Mouse (Mus musculus) neural tube, embryonic 12.5 days (tissue): Measurements from ENCODE around the gene Ppp4r3a. TPM values are rescaled to one million over a fixed set of nuclear protein-coding genes. Genes with fewer than 3 reads are reported as not detected.
A peak's percentile ranks its signal among the peaks of the same experiment; 100 is the strongest.

ENCODE experiments used
- ATAC-seq: fragments of 200-750 bp; cut with Nextera tagmentation; 2 replicates; pipeline ENCODE4 v1.8.0; 2017; ENCODE audit warnings: low read depth, mild to moderate bottlenecking, moderate TSS enrichment, moderate library complexity; ENCODE audit not compliant: low FRiP score
- H3K27ac ChIP-seq: fragments of 300-500 bp; sonication (generic); 2 replicates; pipeline ENCODE4 v1.5.1; 2016
- H3K27me3 ChIP-seq: fragments of 300-500 bp; sonication (generic); replicated peaks from 2 replicates; pipeline ENCODE4 v1.6.1; 2016; ENCODE audit warnings: mild to moderate bottlenecking
- H3K36me3 ChIP-seq: fragments of 300-500 bp; sonication (generic); 2 replicates; pipeline ENCODE4 v1.6.1; 2016; ENCODE audit warnings: mild to moderate bottlenecking
- H3K4me1 ChIP-seq: fragments of 300-500 bp; sonication (generic); 2 replicates; pipeline ENCODE4 v1.6.1; 2016
- H3K4me2 ChIP-seq: fragments of 300-500 bp; sonication (generic); replicated peaks from 2 replicates; pipeline ENCODE4 v1.6.1; 2016; ENCODE audit warnings: mild to moderate bottlenecking
- H3K4me3 ChIP-seq: fragments of 300-500 bp; sonication (generic); 2 replicates; pipeline ENCODE4 v1.5.1; 2016
- H3K9ac ChIP-seq: fragments of 300-500 bp; sonication (generic); 2 replicates; pipeline ENCODE4 v1.6.1; 2016; ENCODE audit warnings: mild to moderate bottlenecking
- H3K9me3 ChIP-seq: fragments of 300-500 bp; sonication (generic); 2 replicates; pipeline ENCODE4 v1.6.1; 2016; ENCODE audit warnings: mild to moderate bottlenecking
- WGBS: fragments of 180-500 bp; shearing (Covaris S2); methylation state at CpG from one replicate; pipeline ENCODE4 v1.1.7; 2016; 5-methylcytosine and 5-hydroxymethylcytosine counted together
- polyA plus RNA-seq: library from polyadenylated mRNA; unstranded; fragments of >200 nt; fragmentation: Nextera tagmentation; extraction: Ambion mirVana; gene quantifications from 2 replicates; pipeline ENCODE4 v1.2.1, GENCODE M21; 2016

Ppp4r3a gene
- polyA plus RNA-seq, 1 experiment from 2014 or later: 67.4 TPM

DNA sequence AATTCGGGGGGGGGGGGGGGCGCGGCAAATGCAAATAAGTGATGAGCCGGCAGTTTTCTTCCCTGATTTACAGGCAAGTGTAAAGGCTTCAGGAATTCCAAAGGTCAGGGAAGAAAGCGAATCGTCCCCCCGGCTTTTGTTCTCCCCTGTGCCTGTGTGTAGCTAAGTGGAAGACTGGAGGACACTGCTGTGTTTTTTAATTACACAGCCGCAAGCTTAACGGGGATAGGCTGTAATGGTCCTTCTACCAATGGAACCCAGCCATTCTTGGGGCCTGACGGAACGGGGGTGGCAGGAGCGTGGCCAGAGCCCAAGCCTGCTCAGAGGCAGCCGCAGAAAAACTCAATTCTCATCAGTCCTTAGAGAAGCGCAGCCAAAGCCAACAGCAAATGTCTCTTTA is 56.6 kb downstream of the Ppp4r3a start:
- peak; percentile 41 for ATAC-seq
- WGBS: 5% methylated on average over 13 of the region's 14 CpGs
- peaks cover 35% of the 10 kb centered on the region for H3K4me1 ChIP-seq
- H3K27ac ChIP-seq: no peak overlapping the region
- peak overlapping the region; percentile 78 for H3K9ac ChIP-seq
- H3K36me3 ChIP-seq: peaks cover 2% of the 10 kb centered on the region; the same call in 1 of the 2 replicates
- peak overlapping the region; percentile 77 for H3K4me2 ChIP-seq
- H3K27me3 ChIP-seq: no peaks in the 10 kb centered on the region
- H3K4me3 ChIP-seq: peak overlapping the region; percentile 62
- H3K9me3 ChIP-seq: no peaks in the 10 kb centered on the region

DNA sequence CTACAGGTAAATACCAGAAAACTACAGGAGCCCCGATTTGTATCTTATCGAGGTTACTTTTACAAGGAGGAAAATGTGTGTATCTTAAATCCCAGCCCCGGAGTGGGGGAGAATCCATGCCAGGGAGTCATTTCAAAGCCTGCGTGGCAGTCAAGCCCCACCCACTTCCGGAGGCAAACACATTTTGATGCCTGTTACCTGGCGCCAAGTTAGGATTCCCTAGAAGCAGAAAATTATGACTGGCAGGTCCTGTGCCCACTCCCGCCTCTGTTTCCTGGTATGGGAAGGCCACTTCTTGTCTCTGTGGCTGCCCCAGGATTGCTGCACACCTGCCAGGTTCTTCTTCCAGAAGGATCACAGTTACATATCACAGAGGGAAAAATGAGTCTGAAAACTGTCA is 57.0 kb downstream of the Ppp4r3a start:
- Histone ChIP-seq H3K4me2 (peak overlapping the region; percentile 77), H3K36me3 (peaks cover 7% of the 10 kb centered on the region; the same call in 1 of the 2 replicates), H3K4me3 (peak overlapping the region; percentile 62), H3K9ac (peak overlapping the region; percentile 78), H3K27ac (no peak overlapping the region), H3K9me3 (no peaks in the 10 kb centered on the region), H3K4me1 (peaks cover 35% of the 10 kb centered on the region), H3K27me3 (no peaks in the 10 kb centered on the region)
- WGBS: 45% methylated on average over 7 of the region's 7 CpGs
- ATAC-seq: no peak

DNA sequence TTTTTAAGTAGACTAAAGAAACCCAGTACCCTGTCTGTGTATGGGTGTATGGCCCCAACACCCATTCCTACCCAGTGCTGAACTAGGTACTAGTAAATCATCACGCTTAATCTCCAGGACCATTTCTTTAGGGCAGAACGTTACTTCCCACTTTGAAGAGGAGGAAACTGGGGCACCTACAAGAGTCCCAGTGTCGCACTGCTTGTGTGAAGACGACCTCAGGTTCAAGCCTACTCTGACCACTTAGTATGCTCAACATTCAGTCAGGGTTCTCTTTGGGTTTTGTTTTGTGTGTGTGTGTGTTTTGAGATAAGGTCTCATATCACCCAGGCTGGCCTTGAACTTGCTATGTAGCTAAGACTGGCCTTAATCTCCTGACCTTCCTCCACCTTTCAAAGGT is 57.5 kb downstream of the Ppp4r3a start:
- H3K4me1 ChIP-seq: peaks cover 35% of the 10 kb centered on the region
- peaks cover 12% of the 10 kb centered on the region for H3K36me3 ChIP-seq
- peak overlapping the region; percentile 77 for H3K4me2 ChIP-seq
- H3K27ac ChIP-seq: no peak overlapping the region
- H3K4me3 ChIP-seq: no peak overlapping the region
- 78% methylated on average over 4 of the region's 4 CpGs for WGBS
- H3K9ac ChIP-seq: no peak overlapping the region
- H3K27me3 ChIP-seq: no peaks in the 10 kb centered on the region
- no peak for ATAC-seq
- H3K9me3 ChIP-seq: no peaks in the 10 kb centered on the region

GRCm38 (mm10) chr12:101025379-101025778 is 58.1 kb downstream of the Ppp4r3a start:
- H3K9me3 ChIP-seq: no peaks in the 10 kb centered on the region
- H3K27me3 ChIP-seq: no peaks in the 10 kb centered on the region; the same call in 1 of the 2 replicates
- no peak overlapping the region for H3K27ac ChIP-seq
- no peak for ATAC-seq
- 81% methylated on average over 7 of the region's 7 CpGs for WGBS
- peaks cover 18% of the 10 kb centered on the region for H3K36me3 ChIP-seq
- peaks cover 35% of the 10 kb centered on the region for H3K4me1 ChIP-seq
- H3K4me2 ChIP-seq: peak overlapping the region; percentile 77
- H3K9ac ChIP-seq: no peak overlapping the region
- no peak overlapping the region for H3K4me3 ChIP-seq

- WGBS: 68% methylated on average over 8 of the region's 8 CpGs
- no peak for ATAC-seq
- Histone ChIP-seq H3K27ac (no peak overlapping the region), H3K36me3 (peaks cover 22% of the 10 kb centered on the region), H3K9me3 (no peaks in the 10 kb centered on the region), H3K4me3 (no peak overlapping the region), H3K9ac (no peak overlapping the region), H3K4me1 (peaks cover 35% of the 10 kb centered on the region), H3K4me2 (peak overlapping the region; percentile 77), H3K27me3 (no peaks in the 10 kb centered on the region; the same call in 1 of the 2 replicates)
These were observed 58.7 kb downstream of the Ppp4r3a start for GRCm38 (mm10) chr12:101024824-101025223.

GRCm38 (mm10) chr12:101023143-101023542 is 60.4 kb downstream of the Ppp4r3a start:
- 75% methylated on average over 11 of the region's 11 CpGs for WGBS
- H3K36me3 ChIP-seq: peaks cover 22% of the 10 kb centered on the region
- no peaks in the 10 kb centered on the region for H3K9me3 ChIP-seq
- H3K9ac ChIP-seq: no peak overlapping the region
- H3K4me2 ChIP-seq: no peak overlapping the region
- peaks cover 45% of the 10 kb centered on the region for H3K4me1 ChIP-seq
- no peaks in the 10 kb centered on the region; the same call in 1 of the 2 replicates for H3K27me3 ChIP-seq
- ATAC-seq: no peak
- H3K4me3 ChIP-seq: no peak overlapping the region
- no peak overlapping the region for H3K27ac ChIP-seq

DNA sequence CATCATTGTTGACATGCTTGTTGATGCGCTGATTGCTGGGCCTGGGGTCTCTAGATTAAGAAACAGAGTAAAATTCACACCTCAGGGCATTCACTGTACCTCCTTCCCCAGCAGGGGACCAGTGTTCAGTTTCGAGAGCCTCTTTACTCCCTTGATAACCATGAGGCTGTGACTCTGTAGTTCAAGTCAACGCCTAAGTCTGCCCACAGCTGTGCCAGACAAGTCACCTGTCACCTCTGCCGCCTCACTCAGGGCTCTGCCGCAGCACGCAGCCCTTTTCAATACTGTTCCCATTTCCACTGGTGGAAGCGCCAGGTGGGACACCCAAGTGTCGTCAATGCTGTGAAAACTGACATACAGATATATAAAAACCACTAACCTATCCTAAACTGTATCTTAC is 61.1 kb downstream of the Ppp4r3a start:
- Histone ChIP-seq H3K4me3 (no peak overlapping the region), H3K4me1 (peaks cover 47% of the 10 kb centered on the region), H3K27me3 (no peaks in the 10 kb centered on the region; the same call in 1 of the 2 replicates), H3K36me3 (peaks cover 22% of the 10 kb centered on the region), H3K9me3 (no peaks in the 10 kb centered on the region), H3K27ac (no peak overlapping the region), H3K9ac (no peak overlapping the region), H3K4me2 (no peak overlapping the region)
- 95% methylated on average over 8 of the region's 8 CpGs for WGBS
- ATAC-seq: no peak

DNA sequence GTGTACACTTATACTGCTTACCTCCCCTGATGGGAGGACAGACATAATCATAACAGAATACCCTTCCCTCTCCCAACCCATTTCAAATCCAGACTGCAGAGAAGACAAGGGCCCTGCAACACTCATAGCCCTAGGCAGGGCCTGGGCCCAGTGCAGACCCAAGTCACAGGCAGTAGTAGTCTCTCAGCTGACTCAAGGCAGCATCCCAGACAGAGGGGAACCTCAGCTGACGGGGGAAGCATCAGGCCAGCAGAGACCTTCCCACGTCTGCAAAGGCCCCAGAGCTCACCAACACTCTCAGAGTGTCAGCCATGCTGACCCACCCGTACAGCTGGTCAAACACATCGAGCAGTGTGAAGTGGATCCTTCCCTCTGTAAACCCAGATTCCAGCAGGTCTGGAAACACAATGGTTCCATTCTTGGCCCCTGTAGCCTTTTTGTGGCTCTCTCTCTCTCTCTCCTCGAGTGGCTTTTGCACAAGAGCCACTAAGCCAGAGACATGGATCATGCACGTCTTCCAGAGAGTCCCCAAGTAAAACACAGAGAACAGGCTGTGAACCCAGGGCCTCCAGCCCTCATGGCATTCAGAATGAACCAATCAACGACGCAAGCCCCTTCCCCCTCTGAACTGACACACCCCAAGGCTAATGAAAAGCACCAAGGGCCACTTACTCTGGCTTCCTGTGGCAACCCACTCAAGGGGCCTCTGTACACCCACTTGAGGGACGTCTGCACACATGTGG is 61.8 kb downstream of the Ppp4r3a start:
- no peak overlapping the region for H3K4me2 ChIP-seq
- peaks cover 46% of the 10 kb centered on the region for H3K4me1 ChIP-seq
- peaks cover 22% of the 10 kb centered on the region for H3K36me3 ChIP-seq
- no peaks in the 10 kb centered on the region for H3K9me3 ChIP-seq
- 71% methylated on average over 9 of the region's 9 CpGs for WGBS
- no peak overlapping the region for H3K4me3 ChIP-seq
- H3K9ac ChIP-seq: no peak overlapping the region
- H3K27ac ChIP-seq: no peak overlapping the region
- H3K27me3 ChIP-seq: no peaks in the 10 kb centered on the region; the same call in 1 of the 2 replicates
- ATAC-seq: no peak

DNA sequence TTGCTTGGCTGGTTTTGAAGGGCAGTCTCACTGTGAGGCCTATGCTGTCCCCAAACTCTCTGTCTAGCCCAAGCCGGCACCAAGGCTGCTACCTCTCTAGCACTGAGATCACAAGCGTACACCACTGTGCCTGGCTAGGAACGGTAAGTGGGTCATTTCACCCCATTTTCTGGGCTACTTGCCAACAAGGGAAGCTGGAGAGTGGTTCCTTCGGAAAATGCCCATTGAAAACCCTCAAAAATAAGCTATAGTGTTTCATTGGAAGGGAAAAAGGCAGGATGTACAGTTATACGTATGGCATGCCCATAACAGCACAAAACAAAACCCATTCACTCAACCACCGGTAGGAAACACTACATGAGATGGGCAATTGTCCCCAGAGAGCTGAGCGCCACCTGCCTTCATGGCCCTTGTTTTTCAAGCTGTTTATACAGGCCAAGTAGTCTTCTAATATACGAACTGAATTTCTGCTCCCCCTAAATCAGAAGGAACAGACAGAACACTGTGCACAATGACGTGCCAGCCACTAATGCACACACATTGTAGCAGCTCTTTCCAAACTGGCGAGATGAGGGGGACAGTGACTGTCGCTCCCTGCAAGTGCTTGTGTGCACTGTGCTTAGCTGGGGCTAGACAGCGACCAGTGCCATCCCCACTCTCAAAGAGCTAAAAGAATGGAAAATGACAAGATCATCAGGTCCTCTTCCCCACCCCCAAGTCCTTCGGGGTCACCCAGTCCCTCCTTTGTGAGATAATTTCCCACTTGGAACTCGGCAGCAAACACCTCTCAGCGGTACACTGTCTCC is 63.1 kb downstream of the Ppp4r3a start:
- Histone ChIP-seq H3K4me2 (no peak overlapping the region), H3K4me1 (peaks cover 39% of the 10 kb centered on the region), H3K4me3 (no peak overlapping the region), H3K27ac (no peak overlapping the region), H3K27me3 (no peaks in the 10 kb centered on the region; the same call in 1 of the 2 replicates), H3K9ac (no peak overlapping the region), H3K9me3 (no peaks in the 10 kb centered on the region), H3K36me3 (peaks cover 22% of the 10 kb centered on the region)
- no peak for ATAC-seq
- WGBS: 89% methylated on average over 15 of the region's 15 CpGs

DNA sequence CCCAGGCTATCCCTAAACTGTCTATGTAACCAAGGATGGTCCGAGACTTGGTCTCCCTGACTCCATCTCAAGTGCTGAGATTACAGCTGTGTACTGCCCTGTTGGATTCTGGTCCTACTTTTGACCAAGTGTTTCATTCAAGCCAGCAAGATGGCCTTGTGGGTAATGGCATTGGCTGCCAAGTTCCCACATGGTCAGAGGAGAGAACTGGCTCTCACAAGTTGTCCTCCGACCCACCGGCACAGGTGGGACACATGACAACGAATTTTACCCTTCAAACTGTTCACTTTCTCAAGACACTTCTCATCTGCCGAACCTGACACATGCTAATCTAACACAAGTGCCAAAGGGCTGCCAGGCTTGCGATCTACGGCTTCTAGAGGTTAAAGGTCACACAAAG is 64.1 kb downstream of the Ppp4r3a start:
- Histone ChIP-seq H3K36me3 (peaks cover 22% of the 10 kb centered on the region), H3K9me3 (no peaks in the 10 kb centered on the region), H3K4me2 (0 out of 2 replicates have a peak overlapping the region, but pooled peaks have one; percentile 39), H3K27ac (no peak overlapping the region), H3K9ac (no peak overlapping the region), H3K4me3 (no peak overlapping the region), H3K4me1 (peaks cover 35% of the 10 kb centered on the region), H3K27me3 (no peaks in the 10 kb centered on the region; the same call in 1 of the 2 replicates)
- WGBS: 90% methylated on average over 7 of the region's 7 CpGs
- no peak for ATAC-seq

- Histone ChIP-seq H3K4me2 (peak overlapping the region; percentile 39; the same call in 1 of the 2 replicates), H3K4me1 (peaks cover 35% of the 10 kb centered on the region)
These were observed 64.5 kb downstream of the Ppp4r3a start for GRCm38 (mm10) chr12:101019031-101019430.

DNA sequence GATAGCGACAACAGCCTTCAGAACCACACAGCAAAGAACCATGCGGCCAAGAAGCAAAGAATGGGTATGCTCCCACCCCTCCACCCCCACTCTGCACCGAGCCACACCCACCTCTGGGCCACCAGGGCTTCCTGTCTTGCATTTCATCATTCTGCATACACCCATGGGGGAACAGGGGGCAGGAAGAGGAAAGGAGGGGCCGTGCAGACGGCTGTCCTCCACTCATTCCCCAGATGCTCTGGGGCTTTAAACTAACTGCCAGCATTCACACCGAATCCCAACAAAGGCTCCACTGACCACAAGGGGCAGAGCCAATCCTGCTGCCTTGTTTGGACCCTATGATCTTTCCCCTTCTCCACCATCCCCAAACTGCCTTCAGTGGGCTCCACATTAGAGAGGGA is 65.5 kb downstream of the Ppp4r3a start:
- Histone ChIP-seq H3K4me2 (peak overlapping the region; percentile 39), H3K4me3 (no peak overlapping the region), H3K27ac (peak overlapping the region; percentile 13; the same call in 1 of the 2 replicates), H3K9ac (0 out of 2 replicates have a peak overlapping the region, but pooled peaks have one; percentile 26), H3K9me3 (no peaks in the 10 kb centered on the region), H3K36me3 (peaks cover 22% of the 10 kb centered on the region), H3K4me1 (peaks cover 30% of the 10 kb centered on the region), H3K27me3 (no peaks in the 10 kb centered on the region; the same call in 1 of the 2 replicates)
- 14% methylated on average over 6 of the region's 6 CpGs for whole genome bisulfite sequencing
- peak; percentile 33; the same call in 1 of the 2 replicates for ATAC-seq

More at GRCm38 (mm10) chr12:101019031-101019430, 64.5 kb downstream of the Ppp4r3a start:
- Histone ChIP-seq H3K36me3 (peaks cover 22% of the 10 kb centered on the region), H3K9me3 (no peaks in the 10 kb centered on the region), H3K27me3 (no peaks in the 10 kb centered on the region; the same call in 1 of the 2 replicates), H3K27ac (no peak overlapping the region), H3K4me3 (no peak overlapping the region), H3K9ac (no peak overlapping the region)
- WGBS: 42% methylated on average over 5 of the region's 5 CpGs
- ATAC-seq: no peak
